Mouse (Mus musculus): ENCODE data around the gene Gcg. TPM values are rescaled to one million over a fixed set of nuclear protein-coding genes. Genes with fewer than 3 reads are reported as not detected.

Gene Gcg
- polyA plus RNA-seq, 1 experiment from 2014 or later = 54.8 TPM

DNA sequence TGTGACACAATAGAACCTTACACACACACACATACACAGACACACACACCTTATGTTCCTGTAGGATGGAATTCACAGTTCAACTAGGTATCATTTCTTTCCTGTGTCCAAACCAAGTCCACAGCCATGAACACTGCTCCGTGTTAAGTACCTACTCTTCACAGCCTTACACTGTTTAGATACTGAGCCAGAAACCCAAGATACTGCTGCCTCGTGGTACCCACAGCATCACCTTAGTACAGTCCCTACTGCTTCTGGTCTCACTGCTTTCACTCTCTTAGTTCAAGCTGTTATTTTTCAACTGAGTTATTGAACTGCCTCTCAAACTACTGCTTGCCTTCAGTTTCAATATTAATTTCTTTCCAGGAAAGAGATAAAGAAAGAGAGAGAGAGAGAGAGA, 20.2 kb downstream of the Gcg start:
- H3K4me3 ChIP-seq (replicated peaks; ENCODE audit: low read length) = no peak overlapping the region
- H3K27me3 ChIP-seq (ENCODE audit: control insufficient read depth, insufficient read depth, low read length) = no peaks in the 10 kb centered on the region; the same call in 1 of the 2 replicates
- no peak for ATAC-seq (ENCODE audit: insufficient read depth, low FRiP score)
- WGBS = 82% methylated on average over 2 of the region's 2 CpGs
- no peaks in the 10 kb centered on the region for H3K36me3 ChIP-seq (ENCODE audit: control insufficient read depth, insufficient read depth, low read length)
- no peak overlapping the region for H3K9ac ChIP-seq (ENCODE audit: low read length)
- no peak overlapping the region for H3K4me2 ChIP-seq (ENCODE audit: low read depth, low read length)
- H3K4me1 ChIP-seq (ENCODE audit: control insufficient read depth, insufficient read depth, low read length) = no peaks in the 10 kb centered on the region
- H3K9me3 ChIP-seq (replicated peaks; ENCODE audit: control insufficient read depth, low read length) = no peaks in the 10 kb centered on the region
- H3K27ac ChIP-seq (ENCODE audit: low read length) = no peak overlapping the region

DNA sequence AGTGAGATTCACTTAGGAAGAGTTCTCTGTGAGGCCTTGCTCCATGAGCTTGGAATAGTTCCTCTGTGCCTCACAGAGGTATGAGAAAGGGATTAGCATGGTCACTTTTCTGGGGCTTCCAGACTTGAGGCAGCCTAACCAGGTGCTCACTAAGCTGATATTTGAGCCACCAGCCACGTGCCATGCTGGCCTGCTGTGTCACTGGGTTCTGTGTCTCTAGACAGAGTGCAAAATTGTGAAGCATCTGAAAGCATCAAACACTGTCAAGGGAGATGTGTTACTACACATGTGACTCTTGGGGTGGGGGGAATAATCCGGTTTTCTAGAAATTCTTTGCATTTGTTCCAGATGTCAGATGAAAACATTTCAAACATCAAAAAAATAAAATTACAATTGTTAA, 21.3 kb downstream of the Gcg start:
- no peaks in the 10 kb centered on the region; the same call in 1 of the 2 replicates for H3K27me3 ChIP-seq (ENCODE audit: control insufficient read depth, insufficient read depth, low read length)
- ATAC-seq (ENCODE audit: insufficient read depth, low FRiP score) = no peak
- no peaks in the 10 kb centered on the region for H3K9me3 ChIP-seq (replicated peaks; ENCODE audit: control insufficient read depth, low read length)
- no peaks in the 10 kb centered on the region for H3K36me3 ChIP-seq (ENCODE audit: control insufficient read depth, insufficient read depth, low read length)
- H3K9ac ChIP-seq (ENCODE audit: low read length) = no peak overlapping the region
- no peak overlapping the region for H3K27ac ChIP-seq (ENCODE audit: low read length)
- 79% methylated on average over 2 of the region's 2 CpGs for WGBS
- H3K4me1 ChIP-seq (ENCODE audit: control insufficient read depth, insufficient read depth, low read length) = no peaks in the 10 kb centered on the region
- H3K4me2 ChIP-seq (ENCODE audit: low read depth, low read length) = no peak overlapping the region
- no peak overlapping the region for H3K4me3 ChIP-seq (replicated peaks; ENCODE audit: low read length)

DNA sequence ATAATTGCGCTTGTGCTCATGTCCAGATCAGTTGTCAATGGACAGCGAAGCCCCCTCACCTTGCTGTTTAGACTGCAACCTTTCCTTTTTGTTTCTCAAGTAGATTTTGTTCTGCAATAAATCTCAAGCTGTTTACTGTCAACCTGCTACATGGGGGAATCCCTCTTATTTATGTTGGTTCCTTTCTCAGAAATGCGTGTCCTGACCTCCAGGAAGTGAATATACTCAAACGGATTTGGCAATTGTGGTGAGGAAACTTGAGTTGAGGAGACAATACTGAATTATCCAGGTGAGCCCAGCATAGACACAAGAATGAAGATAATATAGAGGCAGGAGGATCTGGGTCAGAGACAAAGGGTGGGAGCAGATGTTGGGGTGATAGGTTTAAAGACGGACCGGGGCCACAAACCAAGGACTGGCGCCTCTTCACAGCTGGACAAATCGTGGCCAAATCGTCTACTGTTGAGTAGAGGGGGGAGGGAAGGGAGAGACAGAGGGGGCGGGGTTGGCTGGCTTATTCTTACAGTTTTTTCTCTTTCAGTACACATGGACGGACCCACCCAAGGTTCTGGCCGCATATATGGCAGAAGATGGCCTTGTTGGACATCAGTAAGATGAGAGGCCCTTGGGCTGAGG, 22.5 kb downstream of the Gcg start:
- Histone ChIP-seq H3K27me3 (ENCODE audit: control insufficient read depth, insufficient read depth, low read length) (no peaks in the 10 kb centered on the region; the same call in 1 of the 2 replicates), H3K4me3 (replicated peaks; ENCODE audit: low read length) (no peak overlapping the region), H3K4me1 (ENCODE audit: control insufficient read depth, insufficient read depth, low read length) (no peaks in the 10 kb centered on the region), H3K27ac (ENCODE audit: low read length) (no peak overlapping the region), H3K36me3 (ENCODE audit: control insufficient read depth, insufficient read depth, low read length) (no peaks in the 10 kb centered on the region), H3K4me2 (ENCODE audit: low read depth, low read length) (no peak overlapping the region), H3K9ac (ENCODE audit: low read length) (no peak overlapping the region), H3K9me3 (replicated peaks; ENCODE audit: control insufficient read depth, low read length) (no peaks in the 10 kb centered on the region)
- no peak for ATAC-seq (ENCODE audit: insufficient read depth, low FRiP score)
- WGBS = 78% methylated on average over 12 of the region's 12 CpGs

DNA sequence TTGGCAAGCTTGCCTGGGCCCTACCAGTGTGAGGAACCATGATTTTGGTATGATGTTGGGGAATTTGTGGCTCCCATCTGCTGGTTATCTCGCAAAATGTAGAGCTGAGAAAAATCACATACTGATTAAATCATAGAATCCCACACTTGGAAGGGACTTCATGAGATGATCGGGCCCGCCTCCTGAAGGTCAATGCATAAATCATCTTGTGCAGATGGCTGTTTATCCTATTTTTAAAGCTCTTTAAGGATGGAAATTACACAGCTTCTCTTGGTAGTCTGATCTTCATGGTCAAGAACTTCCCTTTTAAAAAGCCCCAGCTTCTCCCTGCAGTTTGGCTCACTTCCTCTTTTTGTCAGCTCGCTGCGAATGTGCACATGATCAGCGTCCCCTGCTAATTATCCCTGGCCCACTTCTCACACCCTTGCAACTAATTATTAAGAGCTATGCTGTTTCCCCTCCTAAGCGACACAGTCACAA, 23.2 kb downstream of the Gcg start:
- 44% methylated on average over 7 of the region's 7 CpGs for WGBS
- Histone ChIP-seq H3K9me3 (replicated peaks; ENCODE audit: control insufficient read depth, low read length) (no peaks in the 10 kb centered on the region), H3K27me3 (ENCODE audit: control insufficient read depth, insufficient read depth, low read length) (no peaks in the 10 kb centered on the region; the same call in 1 of the 2 replicates), H3K36me3 (ENCODE audit: control insufficient read depth, insufficient read depth, low read length) (no peaks in the 10 kb centered on the region), H3K4me2 (ENCODE audit: low read depth, low read length) (0 out of 2 replicates have a peak overlapping the region, but pooled peaks have one; percentile 6), H3K4me1 (ENCODE audit: control insufficient read depth, insufficient read depth, low read length) (no peaks in the 10 kb centered on the region), H3K4me3 (replicated peaks; ENCODE audit: low read length) (no peak overlapping the region), H3K27ac (ENCODE audit: low read length) (no peak overlapping the region), H3K9ac (ENCODE audit: low read length) (no peak overlapping the region)
- no peak for ATAC-seq (ENCODE audit: insufficient read depth, low FRiP score)

DNA sequence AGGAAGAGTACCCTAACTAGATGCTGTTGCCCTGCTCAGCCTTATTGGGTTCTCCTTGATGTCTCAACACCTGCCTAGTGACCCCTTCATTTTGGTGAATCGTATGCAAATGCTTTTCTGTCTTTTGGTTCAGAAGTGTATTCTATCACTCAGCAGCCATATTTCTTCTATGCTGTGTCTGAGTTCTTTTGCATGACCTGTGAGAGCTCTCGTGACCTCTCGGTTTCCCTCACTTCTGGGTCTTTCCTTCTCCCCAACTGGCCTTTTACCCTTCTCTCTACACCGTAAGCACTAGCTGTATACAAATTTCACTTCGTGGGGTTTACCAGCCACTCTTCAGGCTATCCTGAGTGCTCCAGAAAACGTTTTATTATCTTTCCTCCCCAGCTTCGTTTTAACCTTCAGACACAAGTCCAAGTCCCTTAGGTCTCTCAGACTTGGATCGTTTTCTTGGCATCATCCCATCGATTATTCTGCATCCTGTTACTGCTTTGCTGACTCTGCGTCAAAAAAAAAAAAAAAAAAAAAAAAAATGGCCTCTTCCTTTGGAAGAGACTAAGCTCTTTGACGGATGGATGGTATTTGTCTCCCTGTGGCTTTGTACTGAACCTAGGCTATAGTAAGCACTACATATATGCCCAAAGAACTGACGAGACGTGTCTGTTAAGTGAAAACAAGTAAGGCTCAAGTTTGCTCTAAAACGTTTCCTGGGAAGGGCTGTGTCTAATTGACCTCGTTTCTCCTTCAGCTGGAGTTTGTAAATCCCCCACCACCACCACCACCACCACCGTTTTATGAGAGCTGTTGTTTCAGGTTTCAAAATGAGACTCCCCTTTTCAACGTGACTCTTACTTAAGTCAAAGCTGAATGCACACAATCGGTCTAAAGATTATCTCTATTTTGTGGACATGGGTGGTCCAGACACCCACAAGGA, 23.9 kb downstream of the Gcg start:
- H3K9ac ChIP-seq (ENCODE audit: low read length) = no peak overlapping the region
- H3K27me3 ChIP-seq (ENCODE audit: control insufficient read depth, insufficient read depth, low read length) = no peaks in the 10 kb centered on the region; the same call in 1 of the 2 replicates
- no peak overlapping the region for H3K27ac ChIP-seq (ENCODE audit: low read length)
- no peak for ATAC-seq (ENCODE audit: insufficient read depth, low FRiP score)
- H3K4me2 ChIP-seq (ENCODE audit: low read depth, low read length) = no peak overlapping the region
- H3K4me1 ChIP-seq (ENCODE audit: control insufficient read depth, insufficient read depth, low read length) = no peaks in the 10 kb centered on the region
- H3K9me3 ChIP-seq (replicated peaks; ENCODE audit: control insufficient read depth, low read length) = no peaks in the 10 kb centered on the region
- 50% methylated on average over 18 of the region's 18 CpGs for WGBS
- no peak overlapping the region for H3K4me3 ChIP-seq (replicated peaks; ENCODE audit: low read length)
- no peaks in the 10 kb centered on the region for H3K36me3 ChIP-seq (ENCODE audit: control insufficient read depth, insufficient read depth, low read length)

DNA sequence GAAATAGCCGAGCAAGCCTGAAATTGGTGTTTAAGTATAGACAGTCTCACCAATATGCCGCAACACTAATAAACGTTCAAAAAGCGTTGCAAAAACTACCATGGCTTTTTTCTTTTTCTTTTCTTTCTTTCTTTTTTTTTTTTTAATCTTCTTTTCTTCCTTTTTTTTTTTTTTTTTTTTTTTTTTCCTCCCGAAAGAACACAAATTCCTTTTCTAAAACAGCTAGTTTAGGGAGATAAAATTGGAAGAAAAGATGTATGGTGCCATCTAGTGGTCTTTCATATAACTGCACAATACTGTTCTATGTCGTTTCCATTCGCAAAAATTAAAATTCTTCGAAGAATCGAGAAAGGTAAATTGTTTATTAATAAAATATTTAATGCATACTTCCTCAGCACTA, 25.4 kb downstream of the Gcg start:
- Histone ChIP-seq H3K4me3 (replicated peaks; ENCODE audit: low read length) (no peak overlapping the region), H3K4me1 (ENCODE audit: control insufficient read depth, insufficient read depth, low read length) (no peaks in the 10 kb centered on the region), H3K27me3 (ENCODE audit: control insufficient read depth, insufficient read depth, low read length) (no peaks in the 10 kb centered on the region; the same call in 1 of the 2 replicates), H3K9me3 (replicated peaks; ENCODE audit: control insufficient read depth, low read length) (no peaks in the 10 kb centered on the region), H3K36me3 (ENCODE audit: control insufficient read depth, insufficient read depth, low read length) (no peaks in the 10 kb centered on the region), H3K9ac (ENCODE audit: low read length) (no peak overlapping the region), H3K27ac (ENCODE audit: low read length) (no peak overlapping the region), H3K4me2 (ENCODE audit: low read depth, low read length) (no peak overlapping the region)
- ATAC-seq (ENCODE audit: insufficient read depth, low FRiP score) = no peak
- WGBS = 39% methylated on average over 9 of the region's 9 CpGs

DNA sequence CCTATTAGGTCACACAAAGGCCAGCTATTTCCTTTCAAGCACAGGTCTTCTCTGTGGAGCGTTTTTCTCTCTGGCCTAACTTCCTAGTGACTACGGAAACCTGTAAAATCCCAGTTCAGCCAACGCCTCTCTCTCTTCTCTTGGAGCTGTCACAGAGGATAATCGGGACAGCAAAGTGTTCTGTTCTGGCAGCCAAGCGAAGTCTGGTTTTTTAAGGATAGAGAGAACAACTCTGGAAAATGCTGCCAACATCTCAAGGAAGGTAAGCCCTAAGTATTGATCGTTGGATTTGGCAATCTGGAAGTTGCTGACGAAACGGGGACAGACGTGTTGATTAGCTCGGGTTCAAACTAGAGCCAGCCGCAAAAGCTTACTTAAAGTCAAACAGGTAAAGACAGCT, 28.5 kb downstream of the Gcg start:
- Histone ChIP-seq H3K27me3 (ENCODE audit: control insufficient read depth, insufficient read depth, low read length) (no peaks in the 10 kb centered on the region; the same call in 1 of the 2 replicates), H3K27ac (ENCODE audit: low read length) (no peak overlapping the region), H3K9me3 (replicated peaks; ENCODE audit: control insufficient read depth, low read length) (no peaks in the 10 kb centered on the region), H3K4me2 (ENCODE audit: low read depth, low read length) (no peak overlapping the region), H3K9ac (ENCODE audit: low read length) (no peak overlapping the region), H3K4me3 (replicated peaks; ENCODE audit: low read length) (no peak overlapping the region), H3K36me3 (ENCODE audit: control insufficient read depth, insufficient read depth, low read length) (no peaks in the 10 kb centered on the region), H3K4me1 (ENCODE audit: control insufficient read depth, insufficient read depth, low read length) (no peaks in the 10 kb centered on the region)
- WGBS = 77% methylated on average over 11 of the region's 11 CpGs
- no peak for ATAC-seq (ENCODE audit: insufficient read depth, low FRiP score)

DNA sequence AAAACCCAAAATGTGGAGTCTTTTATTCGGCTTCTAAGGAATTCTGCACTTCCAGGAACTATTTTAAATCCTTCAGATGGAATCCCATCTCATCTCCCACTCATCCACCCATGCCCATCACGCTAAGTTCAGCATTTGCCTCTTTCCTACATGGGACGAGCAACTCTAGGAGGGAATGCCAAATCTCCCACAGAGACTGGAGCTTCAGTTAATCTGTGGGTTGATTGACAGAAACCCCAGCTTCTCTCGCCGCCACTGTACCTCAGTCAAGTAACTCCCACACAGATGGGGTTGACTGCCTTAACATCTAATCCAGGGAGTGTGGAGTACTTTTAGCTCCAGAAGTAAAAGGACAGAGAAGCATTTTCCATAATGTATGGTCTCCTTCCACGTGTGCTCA, 29.4 kb downstream of the Gcg start:
- 80% methylated on average over 6 of the region's 6 CpGs for WGBS
- H3K36me3 ChIP-seq (ENCODE audit: control insufficient read depth, insufficient read depth, low read length) = no peaks in the 10 kb centered on the region
- no peaks in the 10 kb centered on the region; the same call in 1 of the 2 replicates for H3K27me3 ChIP-seq (ENCODE audit: control insufficient read depth, insufficient read depth, low read length)
- ATAC-seq (ENCODE audit: insufficient read depth, low FRiP score) = no peak
- no peak overlapping the region for H3K9ac ChIP-seq (ENCODE audit: low read length)
- no peak overlapping the region for H3K4me2 ChIP-seq (ENCODE audit: low read depth, low read length)
- H3K27ac ChIP-seq (ENCODE audit: low read length) = no peak overlapping the region
- no peaks in the 10 kb centered on the region for H3K9me3 ChIP-seq (replicated peaks; ENCODE audit: control insufficient read depth, low read length)
- no peaks in the 10 kb centered on the region for H3K4me1 ChIP-seq (ENCODE audit: control insufficient read depth, insufficient read depth, low read length)
- no peak overlapping the region for H3K4me3 ChIP-seq (replicated peaks; ENCODE audit: low read length)

DNA sequence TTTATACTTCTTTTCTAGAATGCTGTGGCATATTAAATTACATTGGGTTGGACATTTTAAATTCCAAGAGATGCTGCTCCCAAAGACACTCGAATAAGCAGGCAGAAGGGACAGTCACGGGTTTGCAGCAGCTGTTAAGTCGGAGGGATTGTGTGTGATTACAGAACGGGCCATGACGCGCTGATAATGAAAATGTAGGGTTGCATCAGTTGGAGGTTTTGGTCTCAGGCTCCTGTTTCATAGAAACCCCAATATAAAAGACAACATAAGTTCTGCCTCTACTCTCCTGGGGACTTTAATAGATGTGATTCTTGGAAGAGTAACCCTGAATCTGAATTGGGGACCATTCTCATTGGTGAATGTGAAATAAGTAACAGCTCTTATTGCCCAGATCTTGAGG, 33.1 kb downstream of the Gcg start:
- ATAC-seq (ENCODE audit: insufficient read depth, low FRiP score) = no peak
- WGBS = 81% methylated on average over 6 of the region's 6 CpGs
- no peak overlapping the region for H3K4me3 ChIP-seq (replicated peaks; ENCODE audit: low read length)
- H3K27me3 ChIP-seq (ENCODE audit: control insufficient read depth, insufficient read depth, low read length) = no peaks in the 10 kb centered on the region
- no peak overlapping the region for H3K9ac ChIP-seq (ENCODE audit: low read length)
- no peaks in the 10 kb centered on the region for H3K9me3 ChIP-seq (replicated peaks; ENCODE audit: control insufficient read depth, low read length)
- no peaks in the 10 kb centered on the region for H3K36me3 ChIP-seq (ENCODE audit: control insufficient read depth, insufficient read depth, low read length)
- H3K27ac ChIP-seq (ENCODE audit: low read length) = no peak overlapping the region
- no peaks in the 10 kb centered on the region for H3K4me1 ChIP-seq (ENCODE audit: control insufficient read depth, insufficient read depth, low read length)
- no peak overlapping the region for H3K4me2 ChIP-seq (ENCODE audit: low read depth, low read length)

All from stomach, embryonic 16.5 days (tissue).